Mouse (Mus musculus) lung, postnatal 4 days (tissue): ENCODE measurements around the gene Brap.

Experiments used
- DNase-seq, 2 experiments: peaks; one replicate each; pipeline ENCODE4 v3.0.0; 2021

Brap gene

GRCm38 (mm10) chr5:121720888-121721585 is 60.7 kb downstream of the Brap start:
- DNase-seq = no peak

GRCm38 (mm10) chr5:121721841-121722240 is 61.5 kb downstream of the Brap start:
- DNase-seq = no peak

GRCm38 (mm10) chr5:121724678-121725077 is 64.3 kb downstream of the Brap start:
- DNase-seq = no peak

GRCm38 (mm10) chr5:121730057-121730456 is 69.7 kb downstream of the Brap start:
- no peak for DNase-seq

GRCm38 (mm10) chr5:121736641-121737040 is 76.3 kb downstream of the Brap start:
- no peak for DNase-seq
